Mouse (Mus musculus) spleen, embryonic (tissue): Measurements from ENCODE around the gene Marveld1.

Experiments
- CTCF ChIA-PET: fragments of 350-600 bp; sonication (Branson Sonifier 250); formaldehyde crosslinking; loops from one replicate; lab custom pipeline; 2022; lab: Charles Lee

Gene Marveld1

GRCm38 (mm10) chr19:42147170-42147768 is at the start of gene Marveld1:
Gene Marveld1, plus strand, starts transcription at chr19:42147400.
- CTCF ChIA-PET, result no interaction called here

GRCm38 (mm10) chr19:42099406-42099805 is 47.8 kb upstream of the Marveld1 start:
- CTCF ChIA-PET, result no interaction called here

GRCm38 (mm10) chr19:42104681-42105080 is 42.5 kb upstream of the Marveld1 start:
- CTCF ChIA-PET, result no interaction called here

- CTCF ChIA-PET, result no interaction called here
Observed at GRCm38 (mm10) chr19:42115783-42116335, 31.3 kb upstream of the Marveld1 start.

GRCm38 (mm10) chr19:42118142-42118541 is 29.1 kb upstream of the Marveld1 start:
- CTCF ChIA-PET, result no interaction called here

GRCm38 (mm10) chr19:42118596-42118995 is 28.6 kb upstream of the Marveld1 start:
- CTCF ChIA-PET, result no interaction called here

GRCm38 (mm10) chr19:42120451-42120850 is 26.7 kb upstream of the Marveld1 start:
- CTCF ChIA-PET, result no interaction called here

- CTCF ChIA-PET, result no interaction called here
Observed at GRCm38 (mm10) chr19:42124684-42125083, 22.5 kb upstream of the Marveld1 start.

GRCm38 (mm10) chr19:42125501-42126218 is 21.5 kb upstream of the Marveld1 start:
- CTCF ChIA-PET, result no interaction called here

GRCm38 (mm10) chr19:42126219-42126605 is 21.0 kb upstream of the Marveld1 start:
- CTCF ChIA-PET, result no interaction called here

GRCm38 (mm10) chr19:42127024-42127423 is 20.2 kb upstream of the Marveld1 start:
- CTCF ChIA-PET, result no interaction called here

GRCm38 (mm10) chr19:42128052-42128740 is 19.0 kb upstream of the Marveld1 start:
- CTCF ChIA-PET, result interaction anchor here (1.3 kb wide), 1 partner anchor 83 kb away, joined by 3 read pairs; the partner anchor contains the start of gene Hoga1

- CTCF ChIA-PET, result interaction anchor here (1.0 kb wide), 1 partner anchor 42 kb away, joined by 4 read pairs; the partner anchor contains the start of gene Morn4
Observed at GRCm38 (mm10) chr19:42128787-42129508, 18.3 kb upstream of the Marveld1 start, which contains the start of gene Avpi1. Gene Avpi1, minus strand, starts transcription at chr19:42129059.

- CTCF ChIA-PET, result interaction anchor here (0.9 to 1.4 kb wide), 3 partner anchors 15 to 43 kb away, joined by 4 to 7 read pairs (median 4); partner anchors contain the start of gene Morn4
Observed at GRCm38 (mm10) chr19:42129509-42130293, 17.5 kb upstream of the Marveld1 start.

GRCm38 (mm10) chr19:42130294-42130606 is 16.9 kb upstream of the Marveld1 start:
- CTCF ChIA-PET, result interaction anchor here (0.9 to 1.4 kb wide), 3 partner anchors 14 to 43 kb away, joined by 4 to 7 read pairs (median 4); partner anchors contain the start of gene Morn4

- CTCF ChIA-PET, result interaction anchor here (0.7 to 1.4 kb wide), 2 partner anchors 19 to 101 kb away, joined by 4 read pairs; no protein-coding TSS in a partner anchor
Observed at GRCm38 (mm10) chr19:42131101-42131500, 16.1 kb upstream of the Marveld1 start.

- CTCF ChIA-PET, result no interaction called here
Observed at GRCm38 (mm10) chr19:42135070-42135469, 12.1 kb upstream of the Marveld1 start.

GRCm38 (mm10) chr19:42136126-42136525 is 11.1 kb upstream of the Marveld1 start:
- CTCF ChIA-PET, result no interaction called here

- CTCF ChIA-PET, result no interaction called here
Observed at GRCm38 (mm10) chr19:42137167-42137672, 10.0 kb upstream of the Marveld1 start.
